Mouse (Mus musculus): ENCODE measurements around the gene Rpl22l1.

DNA sequence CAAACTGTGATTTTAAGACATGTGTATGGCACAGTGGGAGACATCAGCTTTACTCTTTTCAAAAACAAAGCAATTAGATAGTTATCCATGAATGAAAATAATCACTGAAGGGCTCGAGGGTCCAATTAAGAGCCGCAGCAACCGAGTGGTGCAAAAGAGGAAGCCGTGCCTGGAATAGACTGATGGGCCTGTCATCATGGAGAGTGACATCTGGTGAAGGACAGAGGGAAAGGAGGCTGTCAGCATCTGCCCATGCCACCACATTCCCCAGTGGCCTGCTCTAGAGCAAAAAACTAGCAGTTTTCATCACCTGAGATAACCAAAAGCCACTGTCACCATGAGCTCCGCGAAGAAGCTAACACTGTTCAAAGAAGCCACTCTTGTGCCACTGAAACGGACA lies 49.8 kb upstream of the Rpl22l1 start:
- no peak for TF ChIP-seq CTCF (IDR thresholded peaks at IDR 0.05; ENCODE audit: low read depth)
- TF ChIP-seq EP300 (IDR thresholded peaks at IDR 0.05; ENCODE audit: low read depth), result no peak
